Comparison of ENCODE assay signal across 29 mouse cellular contexts in the genomic region with DNA sequence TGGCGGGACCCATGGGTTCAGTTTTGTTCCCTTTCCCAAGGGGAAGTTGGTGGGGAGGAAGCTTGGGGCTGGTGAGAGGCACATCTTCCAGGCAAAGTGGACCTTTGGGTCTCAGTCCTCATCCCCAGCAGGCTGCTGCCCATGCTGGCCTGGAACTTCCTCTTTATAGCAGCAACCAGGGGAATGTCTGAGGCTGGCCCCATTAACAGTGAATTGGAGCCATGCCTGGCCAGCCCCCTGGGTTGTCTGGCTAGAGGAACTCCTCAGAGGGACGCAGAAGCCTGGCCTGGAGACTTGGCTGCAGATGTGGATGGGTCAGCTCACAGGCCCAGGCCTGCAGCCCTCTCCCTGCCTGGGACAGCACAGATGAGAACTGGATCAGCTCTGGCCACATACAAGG. TPM values are rescaled to one million over a fixed set of nuclear protein-coding genes. Genes with fewer than 3 reads are reported as not detected.
DNase-seq lines count a peak whose midpoint lies in the region; ATAC-seq and TF ChIP-seq lines count a peak whose summit lies in the region.
"Had no signal": no experiment of that assay in that cellular context is flagged by ENCODE, and none has a peak within 500 bp of the region (broad histone marks: within the 10 kb centered on the region; RNA-seq: fewer than 3 reads in every experiment).

No protein-coding gene starts in this region.

- WGBS in hindbrain, embryonic 13.5 days: 72% methylated on average over 2 of the region's 2 CpGs
- WGBS in hindbrain, embryonic 16.5 days: 62% methylated on average over 2 of the region's 2 CpGs

- peaks cover 41% of the 10 kb centered on the region for H3K4me1 ChIP-seq in hindbrain, embryonic 13.5 days (replicated peaks)
- H3K4me1 ChIP-seq in hindbrain, embryonic 16.5 days (ENCODE audit: control insufficient read depth, insufficient read depth, low read depth, low read length): peaks cover 8% of the 10 kb centered on the region
- no peaks in the 10 kb centered on the region for H3K4me1 ChIP-seq in MEL (ENCODE audit: control insufficient read depth in 1 of 2, insufficient read depth in 2 of 2, low read length in 2 of 2)

- H3K9ac ChIP-seq in hindbrain, embryonic 13.5 days: peak overlapping the region; percentile 2; the same call in 1 of the 2 replicates
- H3K9ac ChIP-seq in hindbrain, embryonic 16.5 days (ENCODE audit: low read depth, low read length): no peak overlapping the region
- no peak overlapping the region for H3K9ac ChIP-seq in MEL (ENCODE audit: control insufficient read depth, low read depth, low read length, poor library complexity, severe bottlenecking)
- H3K9ac ChIP-seq: forebrain, embryonic 13.5 days; liver, embryonic 13.5 days; midbrain, embryonic 15.5 days; neural tube, embryonic 15.5 days; stomach, embryonic 15.5 days had no signal

- H3K79me2 ChIP-seq in MEL (ENCODE audit: control insufficient read depth, insufficient read depth, low read length, poor library complexity): no peaks in the 10 kb centered on the region

- H3K4me2 ChIP-seq in hindbrain, embryonic 13.5 days: no peak overlapping the region
- H3K4me2 ChIP-seq in hindbrain, embryonic 16.5 days (ENCODE audit: low read length): no peak overlapping the region
- H3K4me2 ChIP-seq: forebrain, embryonic 13.5 days; liver, embryonic 13.5 days; midbrain, embryonic 15.5 days; neural tube, embryonic 15.5 days; stomach, embryonic 15.5 days had no signal

- ATAC-seq in hindbrain, embryonic 13.5 days (ENCODE audit: low FRiP score): no peak
- no peak for ATAC-seq in hindbrain, embryonic 16.5 days
- peak; percentile 12 to 18; a peak in 1 of 4 replicates for ATAC-seq in hematopoietic stem cell, adult 5-6 weeks (replicated peaks in 1 of 2; ENCODE audit: insufficient read depth in 1 of 2, low FRiP score in 2 of 2, low TSS enrichment in 1 of 2, low read depth in 1 of 2, poor library complexity in 2 of 2, severe bottlenecking in 2 of 2)
- no peak for ATAC-seq in megakaryocyte-erythroid progenitor cell, adult 5-6 weeks (replicated peaks; ENCODE audit: low FRiP score, low TSS enrichment, poor library complexity, severe bottlenecking)
- ATAC-seq: forebrain, embryonic 13.5 days; midbrain, embryonic 15.5 days had no signal

- no peak overlapping the region for H3K27ac ChIP-seq in hindbrain, embryonic 13.5 days
- no peak overlapping the region for H3K27ac ChIP-seq in hindbrain, embryonic 16.5 days (ENCODE audit: low read depth, low read length)
- H3K27ac ChIP-seq in MEL (ENCODE audit: control insufficient read depth, low read depth, low read length): no peak overlapping the region
- H3K27ac ChIP-seq: forebrain, embryonic 13.5 days; liver, embryonic 13.5 days; midbrain, embryonic 15.5 days; neural tube, embryonic 15.5 days; stomach, embryonic 15.5 days had no signal

- H3K4me3 ChIP-seq in hindbrain, embryonic 13.5 days: no peak overlapping the region
- no peak overlapping the region for H3K4me3 ChIP-seq in hindbrain, embryonic 16.5 days (ENCODE audit: low read length)
- H3K4me3 ChIP-seq in MEL (ENCODE audit: control insufficient read depth in 1 of 2, insufficient read depth in 1 of 2, low read depth in 2 of 2, low read length in 2 of 2): no peak overlapping the region
- H3K4me3 ChIP-seq: forebrain, embryonic 13.5 days; liver, embryonic 13.5 days; megakaryocyte, embryonic 14.5 days; midbrain, embryonic 15.5 days; myocyte; neural tube, embryonic 15.5 days; stomach, embryonic 15.5 days had no signal

- 0 out of 4 replicates have a peak, but pooled peaks of 1 of the 2 experiments have one; percentile 43 for TF ChIP-seq POLR2A in MEL (IDR thresholded peaks at IDR 0.05; ENCODE audit: control insufficient read depth in 1 of 2, insufficient read depth in 1 of 2, low read depth in 1 of 2, low read length in 2 of 2, poor library complexity in 1 of 2)

- no peak for TF ChIP-seq RAD21 in MEL (IDR thresholded peaks at IDR 0.05; ENCODE audit: low read depth, low read length)

- TF ChIP-seq EP300 in MEL (IDR thresholded peaks at IDR 0.05; ENCODE audit: low read depth in 1 of 2, low read length in 2 of 2): no peak

- H3K36me3 ChIP-seq in hindbrain, embryonic 13.5 days: no peaks in the 10 kb centered on the region
- no peaks in the 10 kb centered on the region for H3K36me3 ChIP-seq in hindbrain, embryonic 16.5 days (ENCODE audit: control insufficient read depth, insufficient read depth, low read length)
- no peaks in the 10 kb centered on the region for H3K36me3 ChIP-seq in MEL (ENCODE audit: control insufficient read depth in 1 of 2, insufficient read depth in 2 of 2, low read length in 2 of 2)
- H3K36me3 ChIP-seq: liver, embryonic 13.5 days; midbrain, embryonic 15.5 days; neural tube, embryonic 15.5 days; stomach, embryonic 15.5 days had no signal

- DNase-seq in MEL (ENCODE audit: low read depth, low spot score) (peak; percentile 45), MN1 (ENCODE audit: low spot score) (peak; percentile 52)
- no peak for DNase-seq in frontal cortex, postnatal 14 days (ENCODE audit: low spot score in 2 of 2)
- DNase-seq: adrenal gland, postnatal 14 days; cerebellum, adult 8-10 months; cerebellum, postnatal 36 days; gastrocnemius, postnatal 10 days; heart, adult 18-20 months; kidney, adult 9 months; kidney, postnatal 36 days; liver, embryonic 13.5 days; lung, adult 2 months; lung, postnatal 14 days; thymus, postnatal 4 days had no signal

- H3K9me3 ChIP-seq in hindbrain, embryonic 13.5 days: no peaks in the 10 kb centered on the region
- H3K9me3 ChIP-seq in hindbrain, embryonic 16.5 days (ENCODE audit: control insufficient read depth, low read length): no peaks in the 10 kb centered on the region
- H3K9me3 ChIP-seq in MEL (replicated peaks; ENCODE audit: insufficient read depth, low read length): no peaks in the 10 kb centered on the region
- H3K9me3 ChIP-seq: forebrain, embryonic 13.5 days; liver, embryonic 13.5 days; megakaryocyte, embryonic 14.5 days; midbrain, embryonic 15.5 days; neural tube, embryonic 15.5 days; stomach, embryonic 15.5 days had no signal

- no peak for TF ChIP-seq CTCF in MEL (IDR thresholded peaks at IDR 0.05 in 2 of 3, conservative IDR thresholded peaks at IDR 0.05 in 1 of 3; ENCODE audit: control insufficient read depth in 1 of 3, insufficient read depth in 1 of 3, low read depth in 2 of 3, low read length in 3 of 3, poor library complexity in 1 of 3, severe bottlenecking in 1 of 3)

- peaks cover 35% of the 10 kb centered on the region for H3K27me3 ChIP-seq in hindbrain, embryonic 13.5 days
- H3K27me3 ChIP-seq in hindbrain, embryonic 16.5 days (replicated peaks; ENCODE audit: control insufficient read depth, insufficient read depth, low read length): peaks cover 10% of the 10 kb centered on the region; the same call in 1 of the 2 replicates
- H3K27me3 ChIP-seq in MEL (ENCODE audit: control insufficient read depth in 1 of 2, insufficient read depth in 2 of 2, low read length in 2 of 2): no peaks in the 10 kb centered on the region

RNA-seq across cellular contexts. Expression of gene Tmem235, which starts 4.3 kb away (rescaled TPM):
- not detected in 2 replicates for polyA plus RNA-seq in hindbrain, embryonic 13.5 days (2015; fragmentation: Nextera tagmentation; extraction: Ambion mirVana)
- 0.08 TPM in 1 of 2 replicates, not detected in the other for polyA plus RNA-seq in hindbrain, embryonic 16.5 days (2015; fragmentation: Nextera tagmentation; extraction: Ambion mirVana)
- 0.04 TPM in 1 of 2 replicates, not detected in the other for total RNA-seq in MEL (2012; rRNA removed)
- under 1 TPM in 1 of 2 experiments, not detected in 1; 0.04 TPM for polyA plus RNA-seq in MEL (2012; ENCODE audit: insufficient read depth in 1 of 2, insufficient read length in 2 of 2, low read depth in 1 of 2, low replicate concordance in 2 of 2, missing spikeins in 1 of 2)
- total RNA-seq in hematopoietic stem cell, adult 5-6 weeks (2017): not detected in 2 replicates
- total RNA-seq in megakaryocyte-erythroid progenitor cell, adult 5-6 weeks (2014; fragmentation: Nextera tagmentation): not detected in 2 replicates
- total RNA-seq in megakaryocyte-erythroid progenitor cell, adult 5-6 weeks (2017): not detected in 2 replicates
- total RNA-seq: adrenal gland, postnatal 14 days; gastrocnemius, postnatal 10 days; heart, adult 18-20 months; heart, postnatal 25 days; left cerebral cortex, postnatal 36 days had no signal
- polyA plus RNA-seq: forebrain, embryonic 13.5 days; frontal cortex, adult 2 months; heart, embryonic 14.5 days; limb, embryonic 14.5 days; liver, embryonic 13.5 days; lung, adult 2 months; midbrain, embryonic 15.5 days; myocyte; neural tube, embryonic 15.5 days; stomach, embryonic 15.5 days had no signal

RNA-seq across cellular contexts. Expression of gene Tha1, which starts 8.5 kb away (rescaled TPM):
- polyA plus RNA-seq in hindbrain, embryonic 13.5 days (2015; fragmentation: Nextera tagmentation; extraction: Ambion mirVana): 3.2 and 3.3 TPM in 2 replicates
- 4.5 and 5.5 TPM in 2 replicates for polyA plus RNA-seq in hindbrain, embryonic 16.5 days (2015; fragmentation: Nextera tagmentation; extraction: Ambion mirVana)
- 0.12 TPM in 1 of 2 replicates, not detected in the other for total RNA-seq in MEL (2012; rRNA removed)
- not detected for polyA plus RNA-seq in MEL (2012; ENCODE audit: insufficient read depth in 1 of 2, insufficient read length in 2 of 2, low read depth in 1 of 2, low replicate concordance in 2 of 2, missing spikeins in 1 of 2)
- 5.4 and 5.9 TPM in 2 replicates for total RNA-seq in hematopoietic stem cell, adult 5-6 weeks (2017)
- total RNA-seq in megakaryocyte-erythroid progenitor cell, adult 5-6 weeks (2014; fragmentation: Nextera tagmentation): 1.8 and 4.9 TPM in 2 replicates
- total RNA-seq in megakaryocyte-erythroid progenitor cell, adult 5-6 weeks (2017): 2.8 and 3.8 TPM in 2 replicates

RNA-seq across cellular contexts. Expression of gene Birc5, which starts 15.8 kb away (rescaled TPM):
- polyA plus RNA-seq in hindbrain, embryonic 13.5 days (2015; fragmentation: Nextera tagmentation; extraction: Ambion mirVana): 56.0 and 57.4 TPM in 2 replicates
- polyA plus RNA-seq in hindbrain, embryonic 16.5 days (2015; fragmentation: Nextera tagmentation; extraction: Ambion mirVana): 37.9 and 42.9 TPM in 2 replicates
- 242 and 244 TPM in 2 replicates for total RNA-seq in MEL (2012; rRNA removed)
- polyA plus RNA-seq in MEL (2012; ENCODE audit: insufficient read depth in 1 of 2, insufficient read length in 2 of 2, low read depth in 1 of 2, low replicate concordance in 2 of 2, missing spikeins in 1 of 2): 100 to 1,000 TPM in 1 of 2 experiments, not detected in 1; 214 TPM
- 114 and 124 TPM in 2 replicates for total RNA-seq in hematopoietic stem cell, adult 5-6 weeks (2017)
- total RNA-seq in megakaryocyte-erythroid progenitor cell, adult 5-6 weeks (2014; fragmentation: Nextera tagmentation): 164 and 220 TPM in 2 replicates
- total RNA-seq in megakaryocyte-erythroid progenitor cell, adult 5-6 weeks (2017): 144 and 182 TPM in 2 replicates

RNA-seq across cellular contexts. Expression of gene Tk1, which starts 38.9 kb away (rescaled TPM):
- polyA plus RNA-seq in hindbrain, embryonic 13.5 days (2015; fragmentation: Nextera tagmentation; extraction: Ambion mirVana): 25.3 and 26.0 TPM in 2 replicates
- 19.6 and 21.2 TPM in 2 replicates for polyA plus RNA-seq in hindbrain, embryonic 16.5 days (2015; fragmentation: Nextera tagmentation; extraction: Ambion mirVana)
- total RNA-seq in MEL (2012; rRNA removed): 171 and 172 TPM in 2 replicates
- polyA plus RNA-seq in MEL (2012; ENCODE audit: insufficient read depth in 1 of 2, insufficient read length in 2 of 2, low read depth in 1 of 2, low replicate concordance in 2 of 2, missing spikeins in 1 of 2): 100 to 1,000 TPM in 1 of 2 experiments, not detected in 1; 188 TPM
- 40.1 and 49.0 TPM in 2 replicates for total RNA-seq in hematopoietic stem cell, adult 5-6 weeks (2017)
- 191 and 266 TPM in 2 replicates for total RNA-seq in megakaryocyte-erythroid progenitor cell, adult 5-6 weeks (2014; fragmentation: Nextera tagmentation)
- total RNA-seq in megakaryocyte-erythroid progenitor cell, adult 5-6 weeks (2017): 46.7 and 52.5 TPM in 2 replicates

RNA-seq across cellular contexts. Expression of gene Afmid, which starts 39.1 kb away (rescaled TPM):
- polyA plus RNA-seq in hindbrain, embryonic 13.5 days (2015; fragmentation: Nextera tagmentation; extraction: Ambion mirVana): 4.2 and 4.9 TPM in 2 replicates
- polyA plus RNA-seq in hindbrain, embryonic 16.5 days (2015; fragmentation: Nextera tagmentation; extraction: Ambion mirVana): 7.0 and 8.5 TPM in 2 replicates
- 3.3 and 3.5 TPM in 2 replicates for total RNA-seq in MEL (2012; rRNA removed)
- 1 to 10 TPM in 1 of 2 experiments, not detected in 1; 3.8 TPM for polyA plus RNA-seq in MEL (2012; ENCODE audit: insufficient read depth in 1 of 2, insufficient read length in 2 of 2, low read depth in 1 of 2, low replicate concordance in 2 of 2, missing spikeins in 1 of 2)
- total RNA-seq in hematopoietic stem cell, adult 5-6 weeks (2017): 3.9 and 4.5 TPM in 2 replicates
- 7.2 and 9.4 TPM in 2 replicates for total RNA-seq in megakaryocyte-erythroid progenitor cell, adult 5-6 weeks (2014; fragmentation: Nextera tagmentation)
- 0.70 and 1.0 TPM in 2 replicates for total RNA-seq in megakaryocyte-erythroid progenitor cell, adult 5-6 weeks (2017)

Comparison
In these comparisons a context has a peak if more than half of its experiments do, and no peak if none do; other contexts are left out.
1. ATAC-seq: peak in hematopoietic stem cell, adult 5-6 weeks (2 of 2); none in hindbrain, embryonic 13.5 days (single experiment), hindbrain, embryonic 16.5 days (single experiment) and megakaryocyte-erythroid progenitor cell, adult 5-6 weeks (single experiment).
2. DNase-seq: peak in MEL (single experiment) and MN1 (single experiment); none in frontal cortex, postnatal 14 days (0 of 2).